Mouse (Mus musculus) 3T3-L1 (cell line): Measurements from ENCODE around the gene Plpp3.

ENCODE experiments used
- DNase-seq: peaks from one replicate; pipeline ENCODE4 v3.0.0-alpha.2; 2015; ENCODE audit warnings: low read depth, low spot score

Plpp3 gene

GRCm38 (mm10) chr4:105218202-105218601 lies 61.1 kb downstream of the Plpp3 start:
- DNase-seq = no peak

GRCm38 (mm10) chr4:105219316-105219715 lies 62.2 kb downstream of the Plpp3 start:
- no peak for DNase-seq

- peak; percentile 62 for DNase-seq
These were observed 63.7 kb downstream of the Plpp3 start for GRCm38 (mm10) chr4:105220849-105221248.

- no peak for DNase-seq
These were observed 64.2 kb downstream of the Plpp3 start for GRCm38 (mm10) chr4:105221256-105221840.

- no peak for DNase-seq
These were observed 66.2 kb downstream of the Plpp3 start for GRCm38 (mm10) chr4:105223101-105223924.

GRCm38 (mm10) chr4:105223925-105224300 lies 66.8 kb downstream of the Plpp3 start:
- no peak for DNase-seq

GRCm38 (mm10) chr4:105225512-105225911 lies 68.4 kb downstream of the Plpp3 start:
- DNase-seq = peak; percentile 82

- no peak for DNase-seq
These were observed 69.2 kb downstream of the Plpp3 start for GRCm38 (mm10) chr4:105226351-105226750.

GRCm38 (mm10) chr4:105230127-105230526 lies 73.0 kb downstream of the Plpp3 start:
- DNase-seq = no peak

GRCm38 (mm10) chr4:105240233-105240632 lies 83.1 kb downstream of the Plpp3 start:
- no peak for DNase-seq

GRCm38 (mm10) chr4:105244931-105245330 lies 87.8 kb downstream of the Plpp3 start:
- DNase-seq = no peak

- no peak for DNase-seq
These were observed 88.4 kb downstream of the Plpp3 start for GRCm38 (mm10) chr4:105245479-105245944.

GRCm38 (mm10) chr4:105246331-105246730 lies 89.2 kb downstream of the Plpp3 start:
- no peak for DNase-seq

- peak; percentile 68 for DNase-seq
These were observed 91.0 kb downstream of the Plpp3 start for GRCm38 (mm10) chr4:105248161-105248560.

GRCm38 (mm10) chr4:105249283-105249682 lies 92.1 kb downstream of the Plpp3 start:
- DNase-seq = no peak

- no peak for DNase-seq
These were observed 93.8 kb downstream of the Plpp3 start for GRCm38 (mm10) chr4:105250946-105251345.

- DNase-seq = no peak
These were observed 94.9 kb downstream of the Plpp3 start for GRCm38 (mm10) chr4:105252044-105252443.

- DNase-seq = no peak
These were observed 95.5 kb downstream of the Plpp3 start for GRCm38 (mm10) chr4:105252571-105253200.

GRCm38 (mm10) chr4:105253453-105254341 lies 96.5 kb downstream of the Plpp3 start:
- no peak for DNase-seq

GRCm38 (mm10) chr4:105254365-105254764 lies 97.2 kb downstream of the Plpp3 start:
- no peak for DNase-seq

- DNase-seq = no peak
These were observed 98.0 kb downstream of the Plpp3 start for GRCm38 (mm10) chr4:105255185-105255584.
